Mouse (Mus musculus): Measurements from ENCODE around the gene Anks3.

Gene Anks3

DNA sequence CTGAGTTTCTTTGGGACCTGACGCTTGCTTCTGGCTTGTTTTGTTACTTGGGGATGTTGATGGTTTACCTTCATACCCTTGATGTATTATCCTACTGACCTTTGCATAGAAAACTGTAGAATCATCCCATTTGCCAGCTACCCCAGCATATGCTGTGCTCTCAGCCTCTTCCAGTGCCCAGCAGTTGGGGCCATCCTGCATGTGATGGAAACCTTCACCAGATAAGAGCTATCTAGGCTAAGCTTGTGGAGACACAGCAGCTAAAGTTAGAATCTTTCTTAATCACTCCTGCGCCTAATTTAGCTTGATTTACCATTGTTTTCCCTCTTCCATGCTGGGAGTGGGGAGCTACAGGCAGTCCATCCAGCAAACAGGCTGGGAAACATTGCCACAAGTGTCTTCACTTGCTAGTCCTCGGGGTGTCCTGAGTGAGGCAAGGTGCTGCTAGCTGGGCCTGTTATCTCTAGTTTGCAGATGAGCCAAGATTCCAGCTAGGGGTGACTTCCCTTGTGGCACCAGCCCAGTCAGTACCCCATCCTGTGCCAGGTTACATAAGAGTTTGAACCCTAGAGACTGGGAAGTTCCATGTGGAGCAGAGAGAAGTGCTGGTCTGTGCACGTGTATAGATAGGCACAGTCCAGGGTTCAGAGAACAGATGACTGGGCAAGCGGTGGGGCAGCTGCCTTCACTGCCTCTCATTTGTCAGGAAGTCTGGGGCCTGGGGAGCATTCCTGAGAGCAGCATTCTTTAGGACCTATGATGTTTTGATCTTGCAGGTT lies 67.6 kb downstream of the Anks3 start:
- no peak for DNase-seq (ENCODE audit: low spot score)

DNA sequence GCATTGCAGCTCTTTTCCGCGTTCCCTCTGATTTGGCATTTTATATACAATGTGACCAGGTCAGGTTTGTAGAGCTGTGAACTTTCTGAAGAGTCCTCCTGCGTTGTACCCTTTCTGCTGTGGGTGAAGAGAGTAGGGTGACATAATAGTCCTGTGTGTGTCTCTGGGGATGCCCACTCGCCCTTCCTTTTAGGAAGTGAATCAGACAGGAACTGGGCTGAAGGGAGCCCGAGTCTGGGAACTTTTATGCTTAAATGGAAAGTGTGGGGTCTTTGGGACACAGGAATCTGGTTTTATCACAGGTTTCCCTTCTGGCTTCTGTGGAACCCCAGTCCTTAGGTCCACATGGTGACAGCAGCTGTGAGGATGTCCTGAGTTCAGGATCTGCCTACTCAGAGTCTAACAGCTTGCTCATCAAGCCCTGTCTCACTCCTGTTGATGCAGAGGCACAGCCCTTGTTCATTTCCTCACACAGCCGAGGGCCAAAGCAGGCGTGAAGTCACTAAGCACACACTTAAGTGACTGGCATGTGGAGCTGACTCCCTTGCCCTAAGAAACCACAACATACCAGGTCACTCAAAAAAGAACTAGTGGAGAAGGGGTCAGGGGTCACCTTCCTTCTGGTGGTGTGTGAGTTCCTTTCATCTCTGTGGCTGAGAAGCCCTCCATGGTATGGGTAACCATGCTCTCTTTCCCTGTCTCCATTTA lies 69.7 kb downstream of the Anks3 start:
- no peak for DNase-seq (ENCODE audit: low spot score)

DNA sequence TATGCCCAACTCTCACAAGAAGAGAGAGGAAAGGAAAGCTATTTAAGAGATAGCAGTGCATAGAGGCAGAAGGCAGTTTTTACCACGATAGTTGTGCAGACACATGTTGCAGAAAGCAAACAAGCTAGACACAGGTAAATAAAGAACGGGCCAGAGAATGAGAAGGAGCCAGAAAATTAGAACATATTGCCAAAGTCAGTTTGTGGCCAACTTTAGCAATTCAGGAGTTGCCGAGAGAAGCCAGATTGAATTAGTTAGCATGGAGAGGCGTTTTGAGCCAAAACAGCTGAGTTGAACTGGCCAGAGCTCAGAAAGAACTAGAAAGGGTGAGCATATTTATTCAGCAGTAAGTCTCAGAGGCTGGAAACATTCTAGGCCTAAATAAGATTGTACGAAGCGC lies 71.8 kb downstream of the Anks3 start:
- no peak for DNase-seq (ENCODE audit: low spot score)
